Mouse (Mus musculus) heart, postnatal 0 days (tissue): Measurements from ENCODE around the gene Gon4l.

Source experiments
- CTCF ChIP-seq: IDR thresholded peaks from 2 replicates; pipeline ENCODE4 v1.5.1; 2016; ENCODE audit warnings: antibody characterized with exemption, control low read depth, low read depth
- EP300 ChIP-seq: IDR thresholded peaks from 2 replicates; pipeline ENCODE4 v1.6.1; 2016; ENCODE audit warnings: antibody characterized with exemption, low read depth

DNA sequence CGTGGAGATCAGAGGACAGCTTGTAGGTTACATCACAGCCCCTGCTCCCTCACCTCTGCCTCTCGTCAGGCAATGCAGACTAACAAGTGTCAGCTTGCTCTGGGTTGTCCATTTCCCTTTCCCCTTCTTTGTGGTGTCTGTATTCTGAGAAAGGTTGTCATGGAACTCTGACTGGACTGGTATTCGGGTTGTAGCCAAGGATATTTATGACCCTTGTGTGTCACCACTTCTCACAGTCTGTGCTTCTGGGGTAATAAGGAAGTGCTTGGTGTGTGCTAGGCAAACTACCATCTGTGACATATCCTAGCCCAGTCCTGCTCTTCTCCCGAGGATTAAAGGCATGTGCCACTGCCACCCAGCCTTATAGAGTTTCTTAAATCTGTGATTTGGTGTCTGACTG lies 14.1 kb downstream of the Gon4l start:
- no peak for TF ChIP-seq EP300
- no peak for TF ChIP-seq CTCF
